Mouse (Mus musculus) heart, embryonic 11.5 days (tissue): Measurements from ENCODE around the gene Calml3. TPM values are rescaled to one million over a fixed set of nuclear protein-coding genes. Genes with fewer than 3 reads are reported as not detected.

ENCODE experiments used
- ATAC-seq: fragments of 200-750 bp; cut with Nextera tagmentation; replicated peaks from 2 replicates; pipeline ENCODE4 v1.8.0; 2017; ENCODE audit warnings: moderate library complexity; ENCODE audit not compliant: insufficient number of reproducible peaks, low FRiP score, low TSS enrichment
- H3K27ac ChIP-seq: fragments of 300-500 bp; sonication (generic); 2 replicates; pipeline ENCODE4 v1.5.1; 2014; ENCODE audit warnings: mild to moderate bottlenecking, low read depth, low read length
- H3K27me3 ChIP-seq: fragments of 300-500 bp; sonication (generic); 2 replicates; pipeline ENCODE4 v1.6.1; 2014; ENCODE audit warnings: mild to moderate bottlenecking, low read length, mixed read lengths; ENCODE audit not compliant: control insufficient read depth, insufficient read depth
- H3K36me3 ChIP-seq: fragments of 300-500 bp; sonication (generic); 2 replicates; pipeline ENCODE4 v1.6.1; 2014; ENCODE audit warnings: mild to moderate bottlenecking, low read length, moderate library complexity, mixed read lengths; ENCODE audit not compliant: control insufficient read depth, insufficient read depth
- H3K4me1 ChIP-seq: fragments of 300-500 bp; sonication (generic); 2 replicates; pipeline ENCODE4 v1.6.1; 2014; ENCODE audit warnings: low read length; ENCODE audit not compliant: control insufficient read depth, insufficient read depth
- H3K4me2 ChIP-seq: fragments of 300-500 bp; sonication (generic); 2 replicates; pipeline ENCODE4 v1.6.1; 2014; ENCODE audit warnings: mild to moderate bottlenecking, moderate library complexity
- H3K4me3 ChIP-seq: fragments of 300-500 bp; sonication (generic); 2 replicates; pipeline ENCODE4 v1.5.1; 2014; ENCODE audit warnings: low read depth, low read length
- H3K9ac ChIP-seq: fragments of 300-500 bp; sonication (generic); 2 replicates; pipeline ENCODE4 v1.6.1; 2014; ENCODE audit warnings: mild to moderate bottlenecking, low read depth, low read length, moderate library complexity
- H3K9me3 ChIP-seq: fragments of 300-500 bp; sonication (generic); replicated peaks from 2 replicates; pipeline ENCODE4 v1.6.1; 2016; ENCODE audit warnings: low read length; ENCODE audit not compliant: control insufficient read depth
- WGBS: fragments of 180-500 bp; shearing (Covaris S2); extraction: QIAGEN DNeasy Blood & Tissue Kit; methylation state at CpG from one replicate; pipeline ENCODE4 v1.1.7; 2014; ENCODE audit not compliant: insufficient replicate concordance; 5-methylcytosine and 5-hydroxymethylcytosine counted together
- polyA plus RNA-seq: library from polyadenylated mRNA; unstranded; fragments of >200 nt; fragmentation: Nextera tagmentation; extraction: Ambion mirVana; gene quantifications from 2 replicates; pipeline ENCODE4 v1.2.1, GENCODE M21; 2014

Calml3 gene
- polyA plus RNA-seq, 1 experiment from 2014 or later = 0.11 TPM

- no peak overlapping the region for H3K4me3 ChIP-seq
- no peaks in the 10 kb centered on the region for H3K9me3 ChIP-seq
- WGBS = 59% methylated on average over 4 of the region's 4 CpGs
- no peaks in the 10 kb centered on the region for H3K27me3 ChIP-seq
- no peaks in the 10 kb centered on the region for H3K36me3 ChIP-seq
- no peak for ATAC-seq
- H3K9ac ChIP-seq = no peak overlapping the region
- H3K4me1 ChIP-seq = no peaks in the 10 kb centered on the region
- no peak overlapping the region for H3K27ac ChIP-seq
- no peak overlapping the region for H3K4me2 ChIP-seq
Measured at GRCm38 (mm10) chr13:3822105-3822504, 18.0 kb upstream of the Calml3 start.

- Histone ChIP-seq H3K9me3 (no peaks in the 10 kb centered on the region), H3K27ac (no peak overlapping the region), H3K4me1 (no peaks in the 10 kb centered on the region), H3K36me3 (no peaks in the 10 kb centered on the region), H3K27me3 (no peaks in the 10 kb centered on the region), H3K9ac (no peak overlapping the region), H3K4me2 (no peak overlapping the region), H3K4me3 (no peak overlapping the region)
- no peak for ATAC-seq
- WGBS = 78% methylated on average over 2 of the region's 2 CpGs
Measured at GRCm38 (mm10) chr13:3818740-3819076, 14.6 kb upstream of the Calml3 start.

- H3K4me2 ChIP-seq = no peak overlapping the region
- 55% methylated on average over 5 of the region's 5 CpGs for WGBS
- no peaks in the 10 kb centered on the region for H3K9me3 ChIP-seq
- no peak overlapping the region for H3K4me3 ChIP-seq
- no peaks in the 10 kb centered on the region for H3K4me1 ChIP-seq
- no peak for ATAC-seq
- H3K27me3 ChIP-seq = no peaks in the 10 kb centered on the region
- no peak overlapping the region for H3K9ac ChIP-seq
- no peaks in the 10 kb centered on the region for H3K36me3 ChIP-seq
- H3K27ac ChIP-seq = no peak overlapping the region
Measured at GRCm38 (mm10) chr13:3818012-3818739, 14.1 kb upstream of the Calml3 start.

- no peaks in the 10 kb centered on the region for H3K27me3 ChIP-seq
- no peak overlapping the region for H3K9ac ChIP-seq
- no peaks in the 10 kb centered on the region for H3K36me3 ChIP-seq
- H3K4me3 ChIP-seq = no peak overlapping the region
- H3K4me1 ChIP-seq = no peaks in the 10 kb centered on the region
- H3K27ac ChIP-seq = no peak overlapping the region
- H3K9me3 ChIP-seq = no peaks in the 10 kb centered on the region
- no peak overlapping the region for H3K4me2 ChIP-seq
- ATAC-seq = no peak
- WGBS = 76% methylated on average over 7 of the region's 7 CpGs
Measured at GRCm38 (mm10) chr13:3807131-3807827, 3.2 kb upstream of the Calml3 start.

GRCm38 (mm10) chr13:3805638-3806037, 1.5 kb upstream of the Calml3 start:
- no peaks in the 10 kb centered on the region for H3K9me3 ChIP-seq
- H3K4me1 ChIP-seq = no peaks in the 10 kb centered on the region
- H3K36me3 ChIP-seq = no peaks in the 10 kb centered on the region
- no peak overlapping the region for H3K9ac ChIP-seq
- H3K27ac ChIP-seq = no peak overlapping the region
- 64% methylated on average over 5 of the region's 5 CpGs for WGBS
- H3K4me3 ChIP-seq = no peak overlapping the region
- no peaks in the 10 kb centered on the region for H3K27me3 ChIP-seq
- no peak for ATAC-seq
- no peak overlapping the region for H3K4me2 ChIP-seq

- Histone ChIP-seq H3K4me1 (0 out of 2 replicates have a peak, but pooled peaks cover under 1% of the 10 kb centered on the region), H3K9me3 (no peaks in the 10 kb centered on the region), H3K27ac (no peak overlapping the region), H3K4me2 (no peak overlapping the region), H3K27me3 (no peaks in the 10 kb centered on the region), H3K36me3 (no peaks in the 10 kb centered on the region), H3K9ac (no peak overlapping the region), H3K4me3 (no peak overlapping the region)
- 52% methylated on average over 2 of the region's 2 CpGs for WGBS
- no peak for ATAC-seq
Measured at GRCm38 (mm10) chr13:3805132-3805531, 1.0 kb upstream of the Calml3 start.

GRCm38 (mm10) chr13:3799386-3799785, 4.7 kb downstream of the Calml3 start:
- no peak for ATAC-seq
- WGBS = 21% methylated on average over 3 of the region's 3 CpGs
- Histone ChIP-seq H3K27ac (no peak overlapping the region), H3K36me3 (no peaks in the 10 kb centered on the region), H3K27me3 (no peaks in the 10 kb centered on the region), H3K4me1 (peaks cover 10% of the 10 kb centered on the region), H3K4me2 (no peak overlapping the region), H3K4me3 (no peak overlapping the region), H3K9me3 (no peaks in the 10 kb centered on the region), H3K9ac (no peak overlapping the region)

GRCm38 (mm10) chr13:3798751-3799150, 5.4 kb downstream of the Calml3 start:
- Histone ChIP-seq H3K4me3 (no peak overlapping the region), H3K27ac (no peak overlapping the region)
- no peak for ATAC-seq

GRCm38 (mm10) chr13:3796649-3797048, 7.5 kb downstream of the Calml3 start:
- WGBS = 70% methylated on average over 4 of the region's 4 CpGs
- H3K4me1 ChIP-seq = peaks cover 11% of the 10 kb centered on the region
- no peak overlapping the region for H3K9ac ChIP-seq
- no peak overlapping the region for H3K27ac ChIP-seq
- no peak overlapping the region for H3K4me3 ChIP-seq
- H3K27me3 ChIP-seq = no peaks in the 10 kb centered on the region
- ATAC-seq = no peak
- H3K9me3 ChIP-seq = no peaks in the 10 kb centered on the region
- H3K4me2 ChIP-seq = no peak overlapping the region
- no peaks in the 10 kb centered on the region for H3K36me3 ChIP-seq

More at GRCm38 (mm10) chr13:3798751-3799150, 5.4 kb downstream of the Calml3 start:
- Histone ChIP-seq H3K4me2 (no peak overlapping the region), H3K9ac (no peak overlapping the region), H3K36me3 (no peaks in the 10 kb centered on the region), H3K4me1 (peaks cover 10% of the 10 kb centered on the region), H3K9me3 (no peaks in the 10 kb centered on the region), H3K27me3 (no peaks in the 10 kb centered on the region)
